Mouse (Mus musculus): ENCODE measurements around the gene Clrn2. TPM values are rescaled to one million over a fixed set of nuclear protein-coding genes. Genes with fewer than 3 reads are reported as not detected.

Gene Clrn2
- polyA plus RNA-seq, 1 experiment, result not detected

DNA sequence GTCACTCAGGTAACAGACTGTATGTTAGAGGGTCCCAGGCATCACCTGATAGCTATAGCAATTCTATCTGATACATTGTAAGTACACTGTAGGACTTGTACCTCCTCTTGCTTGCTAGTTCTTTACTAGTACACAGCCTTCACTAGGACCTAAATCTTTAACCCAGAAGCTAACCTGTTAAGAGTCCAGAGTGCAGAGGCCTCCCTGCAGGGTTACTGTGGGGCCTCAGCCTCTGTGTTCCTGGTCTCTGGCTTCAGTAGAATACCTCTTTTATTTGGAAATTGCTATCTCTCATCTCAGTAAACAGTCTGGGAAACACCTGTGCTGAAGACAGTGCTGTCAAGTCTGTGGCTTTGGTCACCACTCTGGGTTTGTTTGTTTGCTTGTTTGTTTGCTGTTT lies 42.5 kb downstream of the Clrn2 start:
- Histone ChIP-seq H3K4me3 (no peak overlapping the region), H3K27me3 (ENCODE audit: control insufficient read depth, insufficient read depth, insufficient read length) (peaks cover 3% of the 10 kb centered on the region), H3ac (ENCODE audit: control insufficient read depth, insufficient read length) (no peak overlapping the region), H3K4me2 (ENCODE audit: low read depth) (peak overlapping the region; percentile 44), H3K36me3 (ENCODE audit: control insufficient read depth, insufficient read depth) (peaks cover 7% of the 10 kb centered on the region), H3K79me2 (ENCODE audit: control insufficient read depth, insufficient read depth) (peaks cover 12% of the 10 kb centered on the region)
- no peak for TF ChIP-seq POLR2AphosphoS2 (IDR thresholded peaks at IDR 0.05; ENCODE audit: insufficient read length, low read depth)
- no peak for TF ChIP-seq TCF12 (IDR thresholded peaks at IDR 0.05; ENCODE audit: insufficient read depth, poor library complexity, severe bottlenecking)
- no peak for TF ChIP-seq SRF (IDR thresholded peaks at IDR 0.05; ENCODE audit: control insufficient read depth, insufficient read length, low read depth)
- TF ChIP-seq MYOG (IDR thresholded peaks at IDR 0.05; ENCODE audit: control insufficient read depth in 1 of 3, insufficient read depth in 1 of 3, insufficient read length in 2 of 3, low read depth in 2 of 3), result no peak
- TF ChIP-seq POLR2A (IDR thresholded peaks at IDR 0.05; ENCODE audit: insufficient read length, low read depth), result no peak
- no peak for TF ChIP-seq TCF3 (IDR thresholded peaks at IDR 0.05; ENCODE audit: insufficient read length, low read depth)
- TF ChIP-seq CEBPB (IDR thresholded peaks at IDR 0.05; ENCODE audit: insufficient read depth, poor library complexity, severe bottlenecking), result no peak

DNA sequence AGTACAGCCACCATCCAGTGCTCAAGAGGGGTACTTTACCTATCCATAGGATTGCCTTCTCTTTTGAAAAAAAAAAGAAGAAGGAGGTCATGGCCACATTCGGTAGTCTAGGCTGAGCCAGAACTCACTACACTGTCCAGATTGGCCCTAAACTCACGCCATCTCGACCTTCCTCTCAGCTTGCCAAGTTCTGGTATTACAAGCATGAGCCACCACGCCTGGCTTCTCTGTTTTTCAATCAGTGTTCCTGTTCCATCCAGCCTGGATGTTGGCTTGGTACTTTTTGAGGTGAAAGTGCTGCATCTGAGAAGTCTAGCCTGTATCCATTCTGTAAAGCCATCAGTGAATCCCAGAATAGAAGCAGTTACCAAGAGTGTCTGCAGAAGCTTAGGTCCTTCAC lies 42.9 kb downstream of the Clrn2 start:
- TF ChIP-seq MYOD1 (IDR thresholded peaks at IDR 0.05; ENCODE audit: control insufficient read depth in 1 of 3, insufficient read length in 2 of 3, low read depth in 2 of 3) (no peak), REST (IDR thresholded peaks at IDR 0.05; ENCODE audit: insufficient read depth, insufficient read length) (no peak), MAX (IDR thresholded peaks at IDR 0.05; ENCODE audit: low read depth) (no peak), POLR2A (IDR thresholded peaks at IDR 0.05; ENCODE audit: insufficient read length, low read depth) (no peak), USF1 (IDR thresholded peaks at IDR 0.05; ENCODE audit: low read depth) (no peak), MYOG (IDR thresholded peaks at IDR 0.05; ENCODE audit: control insufficient read depth in 1 of 3, insufficient read depth in 1 of 3, insufficient read length in 2 of 3, low read depth in 2 of 3) (no peak), TCF3 (IDR thresholded peaks at IDR 0.05; ENCODE audit: insufficient read length, low read depth) (no peak), E2F4 (IDR thresholded peaks at IDR 0.05; ENCODE audit: insufficient read depth) (no peak), CEBPB (IDR thresholded peaks at IDR 0.05; ENCODE audit: insufficient read depth, poor library complexity, severe bottlenecking) (no peak), TCF12 (IDR thresholded peaks at IDR 0.05; ENCODE audit: insufficient read depth, poor library complexity, severe bottlenecking) (no peak), POLR2AphosphoS2 (IDR thresholded peaks at IDR 0.05; ENCODE audit: insufficient read length, low read depth) (no peak)
- Histone ChIP-seq H3ac (ENCODE audit: control insufficient read depth, insufficient read length) (no peak overlapping the region), H3K27me3 (ENCODE audit: control insufficient read depth, insufficient read depth, insufficient read length) (peaks cover under 1% of the 10 kb centered on the region), H3K36me3 (ENCODE audit: control insufficient read depth, insufficient read depth) (peaks cover 9% of the 10 kb centered on the region), H3K79me2 (ENCODE audit: control insufficient read depth, insufficient read depth) (peaks cover 12% of the 10 kb centered on the region), H3K4me3 (no peak overlapping the region), H3K4me2 (ENCODE audit: low read depth) (peak overlapping the region; percentile 44)

DNA sequence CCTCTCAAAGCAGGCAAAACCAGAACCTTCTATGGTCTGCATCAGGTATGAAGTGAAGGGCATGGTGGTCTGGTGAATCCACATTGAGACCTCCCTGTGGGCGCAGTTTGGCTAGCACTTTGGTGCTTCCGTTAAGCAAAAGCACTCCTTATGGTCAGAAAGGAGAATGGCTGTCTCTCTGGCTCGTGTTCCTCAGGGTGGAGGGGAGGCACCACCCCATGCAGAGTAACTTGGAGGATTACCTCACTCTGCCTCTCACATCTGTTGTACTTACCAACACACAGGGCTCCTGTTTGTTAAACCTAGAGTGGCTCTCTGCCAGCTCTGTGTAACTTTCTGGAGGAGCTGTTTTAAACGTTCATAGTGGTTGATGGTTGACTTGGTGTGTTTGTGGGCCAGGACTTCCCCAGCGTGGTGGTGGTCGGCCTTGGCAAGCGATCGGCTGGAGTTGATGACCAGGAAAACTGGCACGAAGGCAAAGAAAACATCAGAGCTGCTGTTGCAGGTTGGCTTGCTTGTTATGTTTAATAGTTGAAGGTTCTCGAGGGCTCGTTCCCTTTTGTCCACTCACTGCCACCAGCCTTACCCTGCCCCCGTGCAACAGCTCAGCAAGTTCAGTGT lies 43.5 kb downstream of the Clrn2 start:
- H3K36me3 ChIP-seq (ENCODE audit: control insufficient read depth, insufficient read depth), result peaks cover 9% of the 10 kb centered on the region
- no peak overlapping the region for H3K4me3 ChIP-seq
- peaks cover 12% of the 10 kb centered on the region for H3K79me2 ChIP-seq (ENCODE audit: control insufficient read depth, insufficient read depth)
- H3K4me2 ChIP-seq (ENCODE audit: low read depth), result no peak overlapping the region
- no peak for TF ChIP-seq USF1 (IDR thresholded peaks at IDR 0.05; ENCODE audit: low read depth)
- no peak for TF ChIP-seq POLR2AphosphoS2 (IDR thresholded peaks at IDR 0.05; ENCODE audit: insufficient read length, low read depth)
- no peak for TF ChIP-seq E2F4 (IDR thresholded peaks at IDR 0.05; ENCODE audit: insufficient read depth)
- no peak for TF ChIP-seq MYOG (IDR thresholded peaks at IDR 0.05; ENCODE audit: control insufficient read depth in 1 of 3, insufficient read depth in 1 of 3, insufficient read length in 2 of 3, low read depth in 2 of 3)
- no peak for TF ChIP-seq CEBPB (IDR thresholded peaks at IDR 0.05; ENCODE audit: insufficient read depth, poor library complexity, severe bottlenecking)
- no peak for TF ChIP-seq REST (IDR thresholded peaks at IDR 0.05; ENCODE audit: insufficient read depth, insufficient read length)
- TF ChIP-seq TCF12 (IDR thresholded peaks at IDR 0.05; ENCODE audit: insufficient read depth, poor library complexity, severe bottlenecking), result no peak
- TF ChIP-seq TCF3 (IDR thresholded peaks at IDR 0.05; ENCODE audit: insufficient read length, low read depth), result no peak
- TF ChIP-seq SRF (IDR thresholded peaks at IDR 0.05; ENCODE audit: control insufficient read depth, insufficient read length, low read depth), result no peak
- no peak for TF ChIP-seq POLR2A (IDR thresholded peaks at IDR 0.05; ENCODE audit: insufficient read length, low read depth)
- no peak for TF ChIP-seq MAX (IDR thresholded peaks at IDR 0.05; ENCODE audit: low read depth)
- TF ChIP-seq MYOD1 (IDR thresholded peaks at IDR 0.05; ENCODE audit: control insufficient read depth in 1 of 3, insufficient read length in 2 of 3, low read depth in 2 of 3), result no peak
- no peaks in the 10 kb centered on the region for H3K27me3 ChIP-seq (ENCODE audit: control insufficient read depth, insufficient read depth, insufficient read length)
- H3ac ChIP-seq (ENCODE audit: control insufficient read depth, insufficient read length), result no peak overlapping the region

DNA sequence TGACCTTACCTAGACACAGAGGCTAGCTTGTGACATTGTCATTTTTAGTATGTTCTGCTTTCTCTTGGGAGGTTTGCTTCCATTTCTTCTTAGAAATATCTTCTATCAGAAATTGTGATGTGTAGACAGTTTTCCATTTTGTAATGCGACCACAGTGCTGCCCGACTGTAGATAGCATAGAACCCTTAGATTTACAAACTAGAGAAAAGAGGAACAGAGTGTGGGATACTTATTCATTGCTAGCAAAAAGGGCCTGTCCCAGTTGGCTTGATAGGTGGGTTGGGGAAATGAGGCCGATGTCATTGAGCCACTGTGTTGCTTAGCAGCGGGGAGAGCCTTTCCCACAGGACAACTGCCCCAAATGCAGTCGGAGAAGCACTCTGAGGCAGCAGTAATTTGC lies 44.0 kb downstream of the Clrn2 start:
- H3K4me2 ChIP-seq (ENCODE audit: low read depth), result no peak overlapping the region
- TF ChIP-seq REST (IDR thresholded peaks at IDR 0.05; ENCODE audit: insufficient read depth, insufficient read length) (no peak), MYOG (IDR thresholded peaks at IDR 0.05; ENCODE audit: control insufficient read depth in 1 of 3, insufficient read depth in 1 of 3, insufficient read length in 2 of 3, low read depth in 2 of 3) (no peak), TCF12 (IDR thresholded peaks at IDR 0.05; ENCODE audit: insufficient read depth, poor library complexity, severe bottlenecking) (no peak), POLR2A (IDR thresholded peaks at IDR 0.05; ENCODE audit: insufficient read length, low read depth) (no peak)
- peaks cover 9% of the 10 kb centered on the region for H3K36me3 ChIP-seq (ENCODE audit: control insufficient read depth, insufficient read depth)
- H3K4me3 ChIP-seq, result no peak overlapping the region
- no peak overlapping the region for H3ac ChIP-seq (ENCODE audit: control insufficient read depth, insufficient read length)
- no peaks in the 10 kb centered on the region for H3K27me3 ChIP-seq (ENCODE audit: control insufficient read depth, insufficient read depth, insufficient read length)
- peaks cover 12% of the 10 kb centered on the region for H3K79me2 ChIP-seq (ENCODE audit: control insufficient read depth, insufficient read depth)

DNA sequence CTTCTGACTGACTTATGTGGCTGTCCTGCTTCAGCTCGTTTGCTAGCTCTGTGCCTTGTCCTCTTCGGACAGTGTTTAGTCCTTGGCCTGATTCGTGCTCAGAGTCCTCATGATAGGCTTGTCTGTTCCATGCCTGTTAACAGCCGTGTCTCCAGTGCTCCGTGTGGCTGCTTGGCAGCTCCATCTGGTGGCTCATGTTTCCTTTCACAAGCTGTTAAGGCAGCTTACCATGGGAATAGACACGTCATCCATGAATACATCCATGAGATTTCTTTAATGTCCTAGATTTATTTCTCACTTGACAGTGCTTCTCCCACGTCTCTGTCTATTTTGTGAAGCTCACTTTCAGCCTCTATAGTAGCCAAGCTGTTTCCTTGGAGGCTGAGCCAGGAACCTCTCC lies 56.5 kb downstream of the Clrn2 start:
- no peak overlapping the region for H3K4me3 ChIP-seq
- no peak overlapping the region for H3K4me2 ChIP-seq (ENCODE audit: low read depth)
- peaks cover 57% of the 10 kb centered on the region for H3K36me3 ChIP-seq (ENCODE audit: control insufficient read depth, insufficient read depth)
- no peaks in the 10 kb centered on the region for H3K27me3 ChIP-seq (ENCODE audit: control insufficient read depth, insufficient read depth, insufficient read length)
- no peak overlapping the region for H3ac ChIP-seq (ENCODE audit: control insufficient read depth, insufficient read length)
- H3K79me2 ChIP-seq (ENCODE audit: control insufficient read depth, insufficient read depth), result no peaks in the 10 kb centered on the region
- TF ChIP-seq POLR2A (IDR thresholded peaks at IDR 0.05; ENCODE audit: insufficient read length, low read depth) (no peak), SRF (IDR thresholded peaks at IDR 0.05; ENCODE audit: control insufficient read depth, insufficient read length, low read depth) (no peak), E2F4 (IDR thresholded peaks at IDR 0.05; ENCODE audit: insufficient read depth) (no peak), REST (IDR thresholded peaks at IDR 0.05; ENCODE audit: insufficient read depth, insufficient read length) (no peak), USF1 (IDR thresholded peaks at IDR 0.05; ENCODE audit: low read depth) (no peak), TCF12 (IDR thresholded peaks at IDR 0.05; ENCODE audit: insufficient read depth, poor library complexity, severe bottlenecking) (no peak), MYOD1 (IDR thresholded peaks at IDR 0.05; ENCODE audit: control insufficient read depth in 1 of 3, insufficient read length in 2 of 3, low read depth in 2 of 3) (no peak), POLR2AphosphoS2 (IDR thresholded peaks at IDR 0.05; ENCODE audit: insufficient read length, low read depth) (no peak), MAX (IDR thresholded peaks at IDR 0.05; ENCODE audit: low read depth) (no peak), MYOG (IDR thresholded peaks at IDR 0.05; ENCODE audit: control insufficient read depth in 1 of 3, insufficient read depth in 1 of 3, insufficient read length in 2 of 3, low read depth in 2 of 3) (no peak), TCF3 (IDR thresholded peaks at IDR 0.05; ENCODE audit: insufficient read length, low read depth) (no peak)

All from myocyte (in vitro differentiated cells).